Mouse (Mus musculus) erythroblast, embryonic 14.5 days (primary cell): Measurements from ENCODE around the gene Chrd.

Experiments used
- GATA1 ChIP-seq: IDR thresholded peaks from 2 replicates; pipeline ENCODE4 v1.6.1; 2012; ENCODE audit warnings: low read length, inconsistent platforms, mixed read lengths
- TAL1 ChIP-seq: IDR thresholded peaks from 3 replicates; pipeline ENCODE4 v1.6.1; 2012; ENCODE audit warnings: low read length, inconsistent platforms, mixed read lengths

DNA sequence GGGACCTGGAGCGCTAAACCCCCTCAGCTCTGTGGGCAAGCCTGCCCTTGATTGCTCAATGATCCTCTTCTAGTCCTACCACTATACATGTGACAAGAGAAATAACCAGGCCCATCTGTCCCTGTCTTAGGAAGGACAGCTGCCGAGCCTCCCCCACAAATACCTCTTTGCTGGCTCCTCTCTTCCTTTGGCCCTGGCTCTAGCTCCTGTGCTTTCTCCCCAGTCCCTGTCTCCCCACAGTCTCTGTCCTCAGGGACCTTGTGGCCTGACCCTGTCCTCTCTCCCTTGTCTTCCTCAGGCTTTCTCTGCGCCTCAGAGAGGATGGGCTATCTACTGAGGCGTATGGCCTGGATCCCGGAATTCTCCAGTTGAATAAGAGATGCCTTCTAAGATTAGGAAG lies 1.2 kb upstream of the Chrd start:
- no peak for TF ChIP-seq TAL1
- TF ChIP-seq GATA1 = no peak
